In genomic region chr13:54838540-54838939, GRCm38 (mm10) we compare ENCODE assay signal across 17 mouse cellular contexts. TPM values are rescaled to one million over a fixed set of nuclear protein-coding genes. Genes with fewer than 3 reads are reported as not detected.
DNase-seq lines count a peak whose midpoint lies in the region; ATAC-seq and TF ChIP-seq lines count a peak whose summit lies in the region.
"Had no signal": no experiment of that assay in that cellular context is flagged by ENCODE, and none has a peak within 500 bp of the region (broad histone marks: within the 10 kb centered on the region; RNA-seq: fewer than 3 reads in every experiment).

No protein-coding gene starts in this region.

- no peaks in the 10 kb centered on the region for H3K27me3 ChIP-seq in hindbrain, postnatal 0 days (ENCODE audit: insufficient read depth, low read length)
- H3K27me3 ChIP-seq in hindbrain, embryonic 12.5 days: no peaks in the 10 kb centered on the region
- no peaks in the 10 kb centered on the region for H3K27me3 ChIP-seq in midbrain, postnatal 0 days (ENCODE audit: insufficient read depth, low read length)
- H3K27me3 ChIP-seq in midbrain, embryonic 14.5 days (ENCODE audit: control insufficient read depth, insufficient read depth, low read length): no peaks in the 10 kb centered on the region
- H3K27me3 ChIP-seq in limb, embryonic 10.5 days (ENCODE audit: low read depth, poor library complexity, severe bottlenecking): no peaks in the 10 kb centered on the region
- H3K27me3 ChIP-seq in splenic B cell, adult 2 months (ENCODE audit: control insufficient read depth, insufficient read depth, low read length, poor library complexity, severe bottlenecking): no peaks in the 10 kb centered on the region; the same call in 1 of the 2 replicates
- H3K27me3 ChIP-seq: forebrain, embryonic 13.5 days had no signal

- no peak for ATAC-seq in hindbrain, postnatal 0 days
- no peak for ATAC-seq in hindbrain, embryonic 12.5 days (ENCODE audit: low FRiP score)
- no peak for ATAC-seq in midbrain, postnatal 0 days (ENCODE audit: low FRiP score)
- no peak for ATAC-seq in midbrain, embryonic 14.5 days (ENCODE audit: low FRiP score, low TSS enrichment)
- ATAC-seq: CD4-positive, CD25-positive, alpha-beta regulatory T cell, adult 4 months; forebrain, embryonic 13.5 days had no signal

- no peaks in the 10 kb centered on the region for H3K9me3 ChIP-seq in hindbrain, postnatal 0 days (ENCODE audit: low read length)
- H3K9me3 ChIP-seq in hindbrain, embryonic 12.5 days (replicated peaks): no peaks in the 10 kb centered on the region; the same call in none of the 2 replicates
- no peaks in the 10 kb centered on the region for H3K9me3 ChIP-seq in midbrain, postnatal 0 days (ENCODE audit: low read length)
- H3K9me3 ChIP-seq in midbrain, embryonic 14.5 days (ENCODE audit: control insufficient read depth, low read length): no peaks in the 10 kb centered on the region
- no peaks in the 10 kb centered on the region for H3K9me3 ChIP-seq in limb, embryonic 10.5 days (replicated peaks)
- H3K9me3 ChIP-seq: forebrain, embryonic 13.5 days had no signal

- no peak for TF ChIP-seq CTCF in hindbrain, postnatal 0 days (IDR thresholded peaks at IDR 0.05; ENCODE audit: low read depth)
- no peak for TF ChIP-seq CTCF in midbrain, postnatal 0 days (IDR thresholded peaks at IDR 0.05)

- H3K36me3 ChIP-seq in hindbrain, postnatal 0 days (ENCODE audit: insufficient read depth, low read length): no peaks in the 10 kb centered on the region
- H3K36me3 ChIP-seq in hindbrain, embryonic 12.5 days: no peaks in the 10 kb centered on the region
- no peaks in the 10 kb centered on the region for H3K36me3 ChIP-seq in midbrain, postnatal 0 days (ENCODE audit: insufficient read depth, low read length)
- H3K36me3 ChIP-seq in midbrain, embryonic 14.5 days (ENCODE audit: control insufficient read depth, insufficient read depth, low read length): no peaks in the 10 kb centered on the region
- H3K36me3 ChIP-seq in limb, embryonic 10.5 days: no peaks in the 10 kb centered on the region
- H3K36me3 ChIP-seq in splenic B cell, adult 2 months (ENCODE audit: control insufficient read depth, insufficient read depth, low read length, poor library complexity, severe bottlenecking): no peaks in the 10 kb centered on the region

- no peak overlapping the region for H3K4me3 ChIP-seq in hindbrain, postnatal 0 days (ENCODE audit: low read length)
- H3K4me3 ChIP-seq in hindbrain, embryonic 12.5 days: no peak overlapping the region
- H3K4me3 ChIP-seq in midbrain, postnatal 0 days (ENCODE audit: low read depth, low read length): no peak overlapping the region
- H3K4me3 ChIP-seq in midbrain, embryonic 14.5 days (replicated peaks; ENCODE audit: low read depth, low read length): no peak overlapping the region
- H3K4me3 ChIP-seq in limb, embryonic 10.5 days: no peak overlapping the region
- H3K4me3 ChIP-seq: forebrain, embryonic 13.5 days had no signal

- peak; percentile 28 for DNase-seq in hindbrain, postnatal 0 days (ENCODE audit: low spot score)
- peak; percentile 31 for DNase-seq in midbrain, postnatal 0 days (ENCODE audit: low spot score)
- no peak for DNase-seq in midbrain, embryonic 14.5 days
- peak; percentile 47 for DNase-seq in limb, embryonic 10.5 days (ENCODE audit: low spot score)
- peak; percentile 4 for DNase-seq in splenic B cell, adult 2 months (ENCODE audit: low read depth, low spot score)
- no peak for DNase-seq in urinary bladder, adult 2 months (ENCODE audit: low spot score)
- DNase-seq: cerebellum, postnatal 14 days; gastrocnemius, postnatal 25 days; liver; thymus, adult 2 months had no signal

- 59% methylated on average over 15 of the region's 15 CpGs for WGBS in hindbrain, postnatal 0 days
- WGBS in hindbrain, embryonic 12.5 days: 74% methylated on average over 15 of the region's 15 CpGs
- 71% methylated on average over 15 of the region's 15 CpGs for whole genome bisulfite sequencing in midbrain, postnatal 0 days
- WGBS in midbrain, embryonic 14.5 days: 79% methylated on average over 15 of the region's 15 CpGs
- 45% methylated on average over 15 of the region's 15 CpGs for WGBS in limb, embryonic 10.5 days

- H3K27ac ChIP-seq in hindbrain, postnatal 0 days: 0 out of 2 replicates have a peak overlapping the region, but pooled peaks have one; percentile 11
- H3K27ac ChIP-seq in hindbrain, embryonic 12.5 days: no peak overlapping the region
- 0 out of 2 replicates have a peak overlapping the region, but pooled peaks have one; percentile 21 for H3K27ac ChIP-seq in midbrain, postnatal 0 days (ENCODE audit: low read depth, low read length)
- no peak overlapping the region for H3K27ac ChIP-seq in midbrain, embryonic 14.5 days (replicated peaks; ENCODE audit: low read depth, low read length)
- H3K27ac ChIP-seq in limb, embryonic 10.5 days: no peak overlapping the region

- peaks cover 14% of the 10 kb centered on the region for H3K4me1 ChIP-seq in hindbrain, postnatal 0 days (ENCODE audit: insufficient read depth, low read length)
- peaks cover 16% of the 10 kb centered on the region for H3K4me1 ChIP-seq in hindbrain, embryonic 12.5 days
- H3K4me1 ChIP-seq in midbrain, postnatal 0 days (ENCODE audit: insufficient read depth, low read length): peaks cover 7% of the 10 kb centered on the region; the same call in 1 of the 2 replicates
- H3K4me1 ChIP-seq in midbrain, embryonic 14.5 days (ENCODE audit: control insufficient read depth, insufficient read depth, low read length): peaks cover 12% of the 10 kb centered on the region; the same call in 1 of the 2 replicates
- H3K4me1 ChIP-seq in limb, embryonic 10.5 days: peaks cover 36% of the 10 kb centered on the region

- H3K9ac ChIP-seq in hindbrain, postnatal 0 days (replicated peaks; ENCODE audit: low read length): no peak overlapping the region
- no peak overlapping the region for H3K9ac ChIP-seq in hindbrain, embryonic 12.5 days
- no peak overlapping the region for H3K9ac ChIP-seq in midbrain, postnatal 0 days (replicated peaks; ENCODE audit: low read length, poor library complexity, severe bottlenecking)
- H3K9ac ChIP-seq in midbrain, embryonic 14.5 days (replicated peaks; ENCODE audit: low read length): no peak overlapping the region
- H3K9ac ChIP-seq: forebrain, embryonic 13.5 days had no signal

- H3K4me2 ChIP-seq in hindbrain, postnatal 0 days (ENCODE audit: low read depth, low read length): no peak overlapping the region
- no peak overlapping the region for H3K4me2 ChIP-seq in hindbrain, embryonic 12.5 days (replicated peaks)
- no peak overlapping the region for H3K4me2 ChIP-seq in midbrain, postnatal 0 days (ENCODE audit: low read depth, low read length, poor library complexity, severe bottlenecking)
- H3K4me2 ChIP-seq in midbrain, embryonic 14.5 days (ENCODE audit: low read length): no peak overlapping the region

RNA-seq across cellular contexts. Expression of gene Tspan17, which starts 49.4 kb away (rescaled TPM):
- total RNA-seq in hindbrain, postnatal 0 days (2014; rRNA removed): 53.2 and 60.5 TPM in 2 replicates
- 143 and 153 TPM in 2 replicates for polyA plus RNA-seq in hindbrain, postnatal 0 days (2015; fragmentation: Nextera tagmentation; extraction: Ambion mirVana)
- 30.0 and 35.0 TPM in 2 replicates for polyA plus RNA-seq in hindbrain, embryonic 12.5 days (2016; fragmentation: Nextera tagmentation; extraction: Ambion mirVana)
- 43.4 and 58.1 TPM in 2 replicates for total RNA-seq in midbrain, postnatal 0 days (2014; rRNA removed)
- polyA plus RNA-seq in midbrain, postnatal 0 days (2015; fragmentation: Nextera tagmentation; extraction: Ambion mirVana): 100 and 115 TPM in 2 replicates
- polyA plus RNA-seq in midbrain, embryonic 14.5 days (2014; fragmentation: Nextera tagmentation; extraction: Ambion mirVana): 25.5 and 40.2 TPM in 2 replicates
- polyA plus RNA-seq in limb, embryonic 10.5 days (2016; fragmentation: Nextera tagmentation; extraction: Ambion mirVana): 2.0 and 3.3 TPM in 2 replicates
- 33.0 and 37.0 TPM in 2 replicates for polyA plus RNA-seq in urinary bladder, adult 2 months (2012; rRNA removed)

RNA-seq across cellular contexts. Expression of gene Eif4e1b, which starts 54.7 kb away (rescaled TPM):
- not detected in 2 replicates for total RNA-seq in hindbrain, postnatal 0 days (2014; rRNA removed)
- polyA plus RNA-seq in hindbrain, postnatal 0 days (2015; fragmentation: Nextera tagmentation; extraction: Ambion mirVana): not detected in 2 replicates
- polyA plus RNA-seq in hindbrain, embryonic 12.5 days (2016; fragmentation: Nextera tagmentation; extraction: Ambion mirVana): not detected in 2 replicates
- not detected in 2 replicates for total RNA-seq in midbrain, postnatal 0 days (2014; rRNA removed)
- not detected in 2 replicates for polyA plus RNA-seq in midbrain, postnatal 0 days (2015; fragmentation: Nextera tagmentation; extraction: Ambion mirVana)
- polyA plus RNA-seq in midbrain, embryonic 14.5 days (2014; fragmentation: Nextera tagmentation; extraction: Ambion mirVana): not detected in 2 replicates
- not detected in 2 replicates for polyA plus RNA-seq in limb, embryonic 10.5 days (2016; fragmentation: Nextera tagmentation; extraction: Ambion mirVana)
- polyA plus RNA-seq in urinary bladder, adult 2 months (2012; rRNA removed): 0.21 and 0.34 TPM in 2 replicates
- total RNA-seq: gastrocnemius, postnatal 25 days; layer of hippocampus, postnatal 10 days had no signal
- polyA plus RNA-seq: CD4-positive, CD25-positive, alpha-beta regulatory T cell, adult 4 months; embryonic facial prominence, embryonic 14.5 days; forebrain, embryonic 13.5 days; heart, embryonic 14.5 days; kidney, embryonic 14.5 days; thymus, adult 2 months had no signal

Comparison
In these comparisons a context has a peak if more than half of its experiments do, and no peak if none do; other contexts are left out.
1. DNase-seq: peak in hindbrain, postnatal 0 days (single experiment), midbrain, postnatal 0 days (single experiment), limb, embryonic 10.5 days (single experiment) and splenic B cell, adult 2 months (single experiment); none in midbrain, embryonic 14.5 days (single experiment) and urinary bladder, adult 2 months (single experiment).
2. H3K27ac ChIP-seq: peak in hindbrain, postnatal 0 days (single experiment) and midbrain, postnatal 0 days (single experiment); none in hindbrain, embryonic 12.5 days (single experiment), midbrain, embryonic 14.5 days (single experiment) and limb, embryonic 10.5 days (single experiment).